Mouse (Mus musculus): ENCODE results near the gene Esrrg. TPM values are rescaled to one million over a fixed set of nuclear protein-coding genes. Genes with fewer than 3 reads are reported as not detected.

The Esrrg gene
- total RNA-seq, 1 experiment from 2014 or later, result not detected

DNA sequence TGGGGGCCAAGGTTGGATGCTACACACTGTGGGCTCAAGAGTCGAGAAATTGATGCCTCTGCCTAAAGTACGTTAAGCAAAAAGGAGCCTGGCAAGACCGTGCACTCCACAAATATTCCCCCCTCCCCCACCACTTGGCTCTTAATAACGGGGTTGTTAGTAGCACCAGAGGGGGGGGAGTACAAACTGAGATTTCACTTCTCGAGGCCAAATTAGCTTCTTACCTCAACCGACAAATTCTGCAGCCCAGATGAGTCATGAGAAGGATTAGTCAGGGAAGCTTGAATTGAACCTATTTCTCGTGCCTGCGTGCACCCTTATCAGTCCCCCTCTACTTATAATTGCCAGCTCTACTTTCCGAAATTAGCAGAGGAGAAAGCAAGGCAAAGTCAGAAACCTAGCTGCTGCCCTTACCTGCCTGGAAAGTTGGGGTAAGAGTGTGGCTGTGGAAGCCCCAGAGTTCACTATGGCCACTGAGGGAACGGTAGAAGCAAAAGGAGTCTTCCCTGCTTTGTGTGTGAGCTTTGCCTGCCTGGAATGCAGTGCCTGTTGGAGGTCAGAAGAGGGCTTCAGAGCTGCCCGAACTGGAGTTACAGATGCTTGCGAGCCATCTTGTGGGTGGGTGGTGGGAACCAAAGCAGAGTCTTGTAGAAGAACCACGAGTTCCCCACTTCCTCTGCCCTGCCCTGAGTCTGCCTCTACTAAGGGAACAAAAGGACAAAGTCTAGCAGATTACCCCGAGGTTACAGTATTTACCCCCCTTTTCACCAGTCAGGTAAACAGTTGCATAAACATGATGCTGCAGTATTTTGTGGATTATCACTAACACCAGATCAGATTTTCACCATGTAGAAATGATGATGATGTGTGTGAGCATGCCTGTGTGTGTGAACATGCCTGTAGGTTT lies 409.6 kb downstream of the Esrrg start:
- no peak for ATAC-seq (replicated peaks; ENCODE audit: low read depth, poor library complexity, severe bottlenecking)

DNA sequence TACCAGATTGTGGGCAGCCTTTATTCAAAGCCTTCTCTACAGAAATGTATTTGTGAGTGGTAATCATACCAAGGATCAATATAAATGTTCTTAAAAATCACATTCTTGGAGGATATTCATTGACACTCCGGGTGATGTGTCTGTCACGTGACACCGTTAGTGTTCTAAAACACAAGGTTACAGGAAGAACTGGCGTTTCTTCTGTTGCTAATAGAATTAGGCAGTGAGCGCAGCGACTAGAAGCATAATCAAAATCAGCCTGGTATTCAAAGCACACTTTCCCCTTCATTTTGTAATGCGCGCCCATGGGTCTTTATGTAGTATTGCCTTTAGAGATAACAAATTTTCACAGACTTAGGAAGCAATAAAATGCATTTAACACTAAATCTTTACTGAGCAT lies 420.6 kb downstream of the Esrrg start:
- no peak for ATAC-seq (replicated peaks; ENCODE audit: low read depth, poor library complexity, severe bottlenecking)

DNA sequence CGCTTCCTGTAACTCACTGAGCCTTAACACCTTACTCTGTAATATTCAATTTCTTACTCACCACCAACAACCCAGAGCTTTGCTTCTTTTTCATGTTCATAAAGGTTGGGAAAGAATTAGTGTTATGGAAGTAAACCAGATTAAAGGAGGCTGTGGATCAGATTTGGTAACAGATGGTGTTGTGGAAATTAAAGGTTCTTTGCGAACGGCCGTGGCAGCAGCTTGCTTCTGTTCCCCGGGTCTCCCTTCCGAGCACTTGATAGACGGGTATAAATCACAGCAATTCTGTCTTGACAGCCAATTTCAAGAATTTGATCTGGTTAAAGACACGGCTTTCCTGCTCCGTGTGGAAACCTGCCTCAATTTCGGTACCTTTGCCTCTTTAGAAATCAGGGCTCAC lies 421.5 kb downstream of the Esrrg start:
- ATAC-seq (replicated peaks; ENCODE audit: low read depth, poor library complexity, severe bottlenecking), result no peak

DNA sequence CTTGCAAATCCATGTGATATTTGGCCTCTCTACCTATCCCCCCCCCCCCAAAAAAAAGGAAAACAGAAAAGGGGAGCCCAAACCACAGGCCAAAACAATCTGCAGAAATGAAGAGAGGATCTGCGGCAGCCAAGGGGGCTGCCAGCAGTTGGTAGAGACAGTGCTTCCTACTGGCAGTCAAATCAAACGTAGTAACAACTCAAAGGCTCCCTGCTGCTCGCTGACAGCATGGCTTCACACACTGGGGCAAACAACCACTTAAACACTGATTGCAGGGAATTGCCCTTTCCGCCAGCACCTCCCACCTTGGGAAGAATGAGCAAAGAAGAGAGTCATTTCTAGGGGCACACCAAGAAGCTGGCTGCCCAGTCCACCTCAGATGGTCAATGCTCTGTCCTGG lies 422.7 kb downstream of the Esrrg start:
- ATAC-seq (replicated peaks; ENCODE audit: low read depth, poor library complexity, severe bottlenecking), result no peak

DNA sequence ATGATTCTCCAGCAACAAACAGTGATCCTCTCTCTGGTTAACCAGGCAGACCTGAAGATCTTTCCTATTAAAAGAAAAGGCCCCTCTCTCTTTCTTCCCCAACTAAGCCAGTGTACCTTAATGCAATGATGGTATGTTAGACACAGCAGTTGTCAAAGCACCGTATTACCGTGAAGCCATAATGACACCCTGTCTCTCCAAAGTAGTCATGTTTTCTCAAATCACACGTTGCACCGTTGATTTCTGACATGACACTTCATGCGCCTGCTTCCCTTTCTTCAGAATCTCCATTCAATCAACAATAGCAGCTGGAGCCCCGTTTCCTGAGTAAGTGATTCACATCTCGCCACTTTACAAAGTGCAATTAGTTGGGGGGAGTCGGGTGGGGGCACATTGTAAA lies 427.4 kb downstream of the Esrrg start:
- ATAC-seq (replicated peaks; ENCODE audit: low read depth, poor library complexity, severe bottlenecking), result no peak

DNA sequence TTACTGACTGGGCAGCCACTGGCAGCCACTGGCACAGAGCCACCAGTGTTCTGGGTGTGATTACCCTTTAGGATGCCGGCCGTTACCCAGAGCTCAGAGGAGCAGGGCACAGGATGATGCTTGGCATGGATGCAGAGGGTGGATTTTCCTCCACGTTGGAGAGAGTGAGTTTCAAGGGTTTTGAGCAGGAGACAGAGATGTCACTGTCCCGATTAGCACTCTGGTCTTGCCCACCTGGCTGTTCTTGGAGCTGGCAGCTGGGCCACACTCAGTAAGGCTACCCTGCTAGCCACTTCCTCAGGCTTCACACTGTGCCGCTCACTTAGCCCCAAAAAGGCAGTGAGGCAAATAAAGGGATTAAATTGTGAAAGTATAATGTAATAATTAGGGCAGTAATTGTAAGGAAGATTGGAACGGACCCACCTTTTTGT lies 438.1 kb downstream of the Esrrg start:
- no peak for ATAC-seq (replicated peaks; ENCODE audit: low read depth, poor library complexity, severe bottlenecking)

DNA sequence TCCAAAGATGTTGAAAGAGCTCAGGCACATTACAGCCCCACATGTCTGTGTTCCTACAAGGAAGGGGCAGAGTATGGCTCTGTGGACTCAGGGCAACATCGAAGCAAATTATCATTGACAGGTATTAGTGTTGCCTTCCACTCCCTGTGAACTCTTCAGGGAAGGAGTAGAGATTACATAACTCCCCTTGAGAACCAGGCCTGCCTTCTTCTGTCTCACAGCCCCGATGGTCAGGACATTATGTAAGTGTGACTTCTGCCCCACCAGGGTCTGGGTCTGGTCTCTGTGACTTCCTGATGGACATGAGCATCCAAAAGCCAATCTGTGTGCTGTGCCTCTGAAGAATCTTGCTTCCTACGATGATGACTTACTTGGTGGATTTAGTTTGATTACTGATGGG lies 438.6 kb downstream of the Esrrg start:
- ATAC-seq (replicated peaks; ENCODE audit: low read depth, poor library complexity, severe bottlenecking), result no peak

DNA sequence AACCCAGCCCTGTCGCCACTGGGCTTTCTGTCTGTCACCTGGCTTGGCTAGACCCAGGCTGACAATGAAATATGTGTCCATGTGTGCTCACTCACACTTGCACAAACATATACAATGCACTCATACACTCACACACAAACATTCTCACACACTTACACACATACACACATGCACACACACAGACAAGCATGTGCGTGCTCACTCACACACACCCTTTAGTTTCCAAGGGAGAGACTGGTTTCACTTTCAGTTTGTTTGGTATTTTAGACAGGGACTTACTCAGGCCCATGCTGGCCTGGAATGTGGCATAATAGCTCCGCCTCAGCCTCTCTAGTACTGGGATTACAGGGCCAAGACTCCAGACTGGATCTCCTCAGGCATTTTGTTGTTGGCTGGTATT lies 447.3 kb downstream of the Esrrg start:
- ATAC-seq (replicated peaks; ENCODE audit: low read depth, poor library complexity, severe bottlenecking), result peak; percentile 83

DNA sequence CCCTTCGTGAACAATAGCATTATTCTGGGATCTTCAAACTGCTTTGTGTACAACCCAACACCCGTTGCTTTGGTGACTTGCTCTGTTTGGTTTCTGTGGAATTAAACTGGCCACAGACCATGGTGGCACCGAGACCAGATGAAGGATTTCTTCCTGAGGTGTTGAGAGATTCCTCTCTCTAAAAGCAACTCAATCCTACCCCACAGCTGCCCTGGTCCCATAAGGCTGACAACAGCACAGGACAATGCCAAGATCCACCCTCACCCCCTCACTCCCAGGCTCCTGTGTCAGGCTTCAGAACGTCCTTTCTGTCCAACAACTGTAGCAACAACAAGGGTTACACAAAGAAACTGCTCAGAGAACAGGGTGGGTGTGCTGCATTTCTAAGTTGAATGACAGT lies 449.3 kb downstream of the Esrrg start:
- ATAC-seq (replicated peaks; ENCODE audit: low read depth, poor library complexity, severe bottlenecking), result no peak

DNA sequence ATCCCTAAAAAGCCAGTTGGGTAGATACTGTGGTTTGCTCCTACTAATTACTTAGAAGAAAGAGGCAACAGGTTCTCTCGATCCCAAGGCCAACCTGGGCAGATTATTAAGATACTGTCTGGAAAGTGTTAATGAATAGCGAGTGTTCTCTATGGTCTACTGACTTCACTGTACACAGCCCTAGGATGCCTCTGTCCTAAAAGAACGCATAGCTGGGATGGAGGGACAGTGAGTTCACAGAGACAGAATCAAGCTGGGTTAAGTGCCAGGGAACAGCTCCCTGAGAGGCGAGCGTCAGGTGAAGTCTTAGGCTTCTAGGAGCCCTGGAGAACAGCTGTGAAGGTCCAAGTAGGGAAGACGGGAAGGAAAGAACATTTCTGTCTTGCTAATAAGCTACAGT lies 450.4 kb downstream of the Esrrg start:
- no peak for ATAC-seq (replicated peaks; ENCODE audit: low read depth, poor library complexity, severe bottlenecking)

DNA sequence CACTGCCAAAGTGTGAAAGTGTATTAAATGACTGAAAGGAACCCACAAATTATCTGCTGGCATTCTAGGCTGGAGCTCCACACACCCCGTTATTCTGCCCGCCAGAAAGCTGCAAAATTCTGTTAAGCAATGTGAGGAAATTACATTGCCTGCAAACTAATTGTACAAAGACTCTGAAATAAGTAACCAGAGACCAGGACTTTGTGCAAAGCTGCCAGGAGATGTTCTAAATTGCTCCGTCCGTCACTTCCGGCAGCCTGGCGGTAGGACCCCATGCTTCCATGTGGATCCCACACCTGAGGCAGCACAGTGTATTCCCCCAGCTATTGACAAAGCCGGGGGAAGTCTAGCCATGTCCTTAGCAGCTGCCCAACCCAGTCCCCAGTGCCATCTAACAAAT lies 451.9 kb downstream of the Esrrg start:
- ATAC-seq (replicated peaks; ENCODE audit: low read depth, poor library complexity, severe bottlenecking), result no peak

DNA sequence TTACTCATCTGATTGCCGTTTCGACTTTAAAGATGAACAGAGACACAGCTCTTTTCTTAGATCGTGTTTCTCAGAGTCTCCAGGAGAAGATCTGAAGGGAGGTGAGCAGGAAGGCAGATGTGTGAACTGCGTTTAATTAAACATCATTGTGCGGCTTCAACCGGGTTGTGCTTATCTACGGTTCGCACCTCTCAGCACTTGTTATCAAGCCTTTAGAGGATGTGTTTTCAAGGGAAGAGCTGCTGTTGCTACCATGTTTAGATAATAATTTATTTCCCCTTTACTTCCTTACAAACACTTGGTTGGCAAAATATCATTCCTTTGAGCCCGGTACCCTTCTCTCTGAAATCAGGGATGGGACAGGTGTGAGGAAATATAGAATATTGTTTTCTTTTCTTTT lies 460.2 kb downstream of the Esrrg start:
- no peak for ATAC-seq (replicated peaks; ENCODE audit: low read depth, poor library complexity, severe bottlenecking)

DNA sequence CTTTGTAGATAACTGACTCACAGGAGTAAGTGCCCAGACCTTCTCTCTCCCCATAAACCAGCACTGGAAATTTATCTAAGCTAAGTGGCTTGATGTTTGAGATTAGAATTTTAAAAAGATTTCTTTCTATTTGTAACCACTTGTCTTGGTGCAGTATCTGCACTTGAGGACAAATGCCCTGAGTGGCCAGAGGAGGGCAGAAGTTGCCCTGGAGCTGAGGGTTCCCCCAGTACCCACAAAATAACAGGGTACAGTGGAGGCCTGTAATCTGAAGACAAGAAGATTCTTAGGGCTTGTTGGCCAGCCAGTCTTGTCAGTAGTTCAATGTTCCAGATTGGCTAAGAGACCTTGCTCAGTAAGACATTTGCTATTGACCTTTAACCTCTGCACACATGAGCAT lies 461.3 kb downstream of the Esrrg start:
- ATAC-seq (replicated peaks; ENCODE audit: low read depth, poor library complexity, severe bottlenecking), result 0 out of 2 replicates have a peak, but pooled peaks have one; percentile 50

DNA sequence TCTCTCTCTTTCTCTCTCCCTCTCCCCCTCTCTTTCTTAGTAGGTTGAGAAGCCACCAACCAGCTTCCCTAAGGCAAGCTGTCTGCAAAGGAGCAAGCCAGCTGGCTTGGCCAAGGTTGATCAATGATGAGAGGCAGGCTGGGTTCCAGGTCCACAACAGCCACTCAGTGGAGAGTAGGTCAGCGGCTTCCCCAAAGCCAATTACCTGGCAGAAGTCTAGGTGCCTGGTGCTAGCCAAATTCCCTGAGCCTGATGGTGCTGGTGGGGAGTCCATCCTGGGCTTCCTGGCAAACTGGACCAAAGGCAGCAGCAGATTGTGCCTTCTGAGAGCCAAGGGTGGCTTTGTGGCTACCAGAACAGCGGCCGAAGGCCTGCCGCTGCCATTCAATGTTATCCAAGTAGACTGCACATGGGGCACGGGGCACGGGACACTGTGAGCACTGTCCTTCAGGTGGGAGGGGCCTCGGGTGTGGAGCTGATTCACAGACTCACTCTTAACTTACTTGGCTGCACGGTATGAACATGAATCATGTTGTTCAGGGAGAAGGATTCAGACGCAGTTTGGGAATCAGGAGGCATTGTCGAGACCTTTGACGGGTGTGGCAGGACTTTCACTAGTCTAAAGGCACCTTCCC lies 469.1 kb downstream of the Esrrg start:
- ATAC-seq (replicated peaks; ENCODE audit: low read depth, poor library complexity, severe bottlenecking), result no peak

DNA sequence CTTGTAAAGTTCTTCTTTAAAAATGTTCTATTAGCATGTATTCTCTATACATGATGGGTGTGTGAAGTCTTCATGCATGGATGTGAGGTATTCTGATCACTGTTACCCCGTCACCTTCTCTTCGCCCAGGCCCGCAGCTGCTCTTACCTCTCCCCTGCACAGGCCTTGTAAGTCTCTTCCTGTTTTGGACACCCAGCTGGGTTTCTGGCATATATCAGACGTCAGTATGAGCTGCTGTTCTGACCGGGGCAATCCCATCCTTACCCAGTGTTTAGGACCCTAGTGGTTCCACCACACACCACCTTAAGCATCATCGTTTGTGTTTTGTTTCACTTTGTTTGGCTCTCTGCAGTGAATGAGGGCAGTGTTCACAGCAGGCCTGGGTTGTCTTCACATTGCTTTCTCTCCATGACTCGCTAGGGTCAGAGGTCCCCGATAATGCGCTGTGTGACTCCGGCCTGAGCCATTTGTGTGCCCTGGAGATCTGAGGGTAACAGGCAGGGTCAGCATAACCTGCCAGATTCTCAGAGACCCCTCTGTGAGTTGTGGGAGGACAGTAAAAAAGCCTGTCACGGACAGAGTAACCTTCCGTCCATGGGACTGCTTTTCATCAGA lies 471.8 kb downstream of the Esrrg start:
- ATAC-seq (replicated peaks; ENCODE audit: low read depth, poor library complexity, severe bottlenecking), result no peak

DNA sequence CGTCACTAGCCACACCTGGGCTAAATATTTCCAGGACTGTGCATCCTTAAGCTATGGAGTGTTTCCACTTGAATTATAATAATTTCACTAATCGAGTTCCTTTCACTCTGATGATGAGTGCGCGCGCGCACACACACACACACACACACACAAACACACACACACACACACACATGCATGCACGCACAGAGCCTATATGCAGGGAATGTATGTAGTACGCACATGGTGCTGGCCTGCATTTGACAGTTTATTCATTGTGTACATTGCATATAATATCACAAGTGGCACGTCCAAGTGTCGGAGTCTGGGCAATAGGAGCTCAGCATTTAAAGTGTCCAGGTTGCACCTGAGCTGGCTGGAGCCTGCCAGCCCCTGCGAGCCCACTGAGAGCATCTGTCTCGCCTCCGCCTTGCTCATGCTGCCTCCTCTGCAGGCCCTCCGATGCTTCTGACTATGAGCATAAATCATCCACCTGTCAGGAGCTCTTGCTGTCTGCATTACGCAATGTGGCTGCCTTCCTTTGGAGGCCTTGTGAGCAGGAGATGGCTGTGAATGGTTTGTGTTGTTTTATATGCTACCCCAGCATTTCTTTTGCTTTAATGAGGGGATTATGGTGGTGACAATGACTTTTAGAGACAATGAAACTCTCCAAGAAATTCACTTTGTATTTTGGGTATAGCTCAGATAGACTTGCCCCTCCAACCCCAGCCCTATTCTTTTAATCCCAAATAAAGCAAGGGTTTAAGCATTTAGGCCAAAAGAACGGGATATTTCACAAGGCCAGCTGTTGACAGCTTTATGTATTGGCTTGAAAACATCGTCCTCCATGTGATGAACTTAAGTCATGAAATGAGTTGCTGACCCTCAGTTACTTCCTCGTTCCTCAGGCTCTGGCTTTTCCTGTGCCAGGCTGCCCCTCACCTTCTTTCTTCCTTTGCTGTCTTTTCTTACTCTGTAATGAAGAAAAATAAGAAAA lies 474.4 kb downstream of the Esrrg start:
- 0 out of 2 replicates have a peak, but pooled peaks have one; percentile 18 for ATAC-seq (replicated peaks; ENCODE audit: low read depth, poor library complexity, severe bottlenecking)

DNA sequence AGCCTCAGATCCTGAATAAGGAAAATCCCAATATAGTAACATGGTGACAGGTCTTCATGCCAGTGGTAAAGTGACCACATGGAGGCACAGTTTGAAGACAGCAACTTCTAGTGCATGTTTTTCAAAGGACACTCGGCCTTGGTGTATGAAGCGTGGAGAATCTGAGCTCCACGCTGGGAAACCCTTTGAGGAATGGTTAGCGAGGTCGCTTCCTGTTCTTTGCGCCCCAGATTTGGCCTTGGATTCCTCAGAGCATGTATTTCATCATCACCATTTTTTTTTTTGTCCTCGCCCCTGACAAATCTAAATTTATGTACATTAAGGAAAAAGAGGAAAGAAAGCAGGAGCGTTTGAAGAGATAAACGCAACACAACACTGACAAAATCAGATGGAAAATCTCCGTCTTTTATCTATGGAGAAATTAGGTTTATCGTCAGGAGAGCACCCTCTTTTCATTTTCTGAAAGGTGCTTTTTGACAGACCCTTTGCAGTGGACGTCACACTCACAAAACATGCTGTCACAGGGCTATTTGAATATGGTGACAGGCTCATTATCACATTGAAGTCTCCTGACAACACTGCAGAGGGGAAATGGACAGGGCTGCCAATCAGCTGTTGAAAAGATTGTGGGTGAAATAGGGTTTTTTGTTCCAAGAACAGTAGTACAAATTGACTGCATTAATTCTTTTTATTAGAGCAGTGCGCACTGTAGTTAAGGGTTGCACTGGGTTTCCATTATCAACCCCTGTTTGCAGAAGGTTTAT lies 476.7 kb downstream of the Esrrg start:
- no peak for ATAC-seq (replicated peaks; ENCODE audit: low read depth, poor library complexity, severe bottlenecking)

DNA sequence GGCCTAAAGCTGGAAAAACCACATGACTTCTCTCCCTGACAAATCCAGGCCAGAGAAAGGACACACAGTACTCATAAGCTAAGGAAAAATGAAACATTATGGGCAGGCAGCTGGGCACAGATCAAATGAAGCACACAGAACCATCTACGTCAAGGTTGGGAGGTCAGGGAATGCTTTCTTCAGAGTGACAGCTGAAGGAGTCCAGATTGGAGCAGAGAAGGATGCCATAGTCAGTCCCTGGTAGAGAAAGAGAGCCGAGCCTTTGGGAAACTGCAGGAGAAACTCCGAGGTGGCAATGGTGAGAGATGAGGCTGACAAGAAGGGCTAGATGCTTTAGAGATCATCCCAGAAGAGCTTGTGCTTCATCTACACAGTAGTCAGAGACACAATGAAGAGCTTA lies 485.1 kb downstream of the Esrrg start:
- no peak for ATAC-seq (replicated peaks; ENCODE audit: low read depth, poor library complexity, severe bottlenecking)

DNA sequence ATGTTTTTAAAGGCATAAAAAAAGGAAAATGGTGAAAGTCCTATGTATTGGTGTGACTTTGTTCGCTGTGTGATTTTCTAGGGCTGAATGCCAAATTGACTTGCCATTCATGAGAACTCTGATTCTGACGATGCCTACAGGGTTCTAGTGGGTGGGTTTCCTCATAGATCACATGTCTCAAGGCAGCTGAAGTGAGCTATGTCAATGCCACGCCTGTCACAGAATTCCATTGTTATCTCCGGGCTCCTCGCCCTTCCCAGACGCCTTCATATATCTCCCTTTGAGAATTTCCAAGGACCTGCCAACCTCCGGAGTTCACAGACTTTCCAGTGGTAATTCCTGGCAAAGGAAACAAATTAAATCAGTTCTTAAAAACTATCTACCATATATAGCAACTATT lies 493.2 kb downstream of the Esrrg start:
- ATAC-seq (replicated peaks; ENCODE audit: low read depth, poor library complexity, severe bottlenecking), result no peak

Data from common myeloid progenitor, adult 5-6 weeks (primary cell).